Mouse (Mus musculus) left cerebral cortex, adult 18-20 months (tissue): ENCODE data around the gene Mbl2. TPM values are rescaled to one million over a fixed set of nuclear protein-coding genes. Genes with fewer than 3 reads are reported as not detected.
"Not testable (repeated sequence)": the region's sequence is repeated elsewhere in the genome, so short reads cannot be mapped to it uniquely, and the experiment has no call there.

Source experiments
- DNase-seq, 2 experiments: peaks; one replicate each; pipeline ENCODE4 v3.0.0; 2021 to 2022; ENCODE audit warnings: low spot score in 2 of 2, mixed read lengths in 1 of 2
- long read RNA-seq, 2 experiments: library from polyadenylated mRNA; stranded (forward); transcript quantifications; one replicate each; pipeline ENCODE4 v2.0.0; 2021
- total RNA-seq, 2 experiments: library from RNA; stranded (reverse); gene quantifications; 2 replicates each; pipeline ENCODE4 v1.2.3; 2021

The Mbl2 gene
- not detected for total RNA-seq
- long read RNA-seq, experiment 1: 0 reads
- long read RNA-seq, experiment 2: 0 reads

DNA sequence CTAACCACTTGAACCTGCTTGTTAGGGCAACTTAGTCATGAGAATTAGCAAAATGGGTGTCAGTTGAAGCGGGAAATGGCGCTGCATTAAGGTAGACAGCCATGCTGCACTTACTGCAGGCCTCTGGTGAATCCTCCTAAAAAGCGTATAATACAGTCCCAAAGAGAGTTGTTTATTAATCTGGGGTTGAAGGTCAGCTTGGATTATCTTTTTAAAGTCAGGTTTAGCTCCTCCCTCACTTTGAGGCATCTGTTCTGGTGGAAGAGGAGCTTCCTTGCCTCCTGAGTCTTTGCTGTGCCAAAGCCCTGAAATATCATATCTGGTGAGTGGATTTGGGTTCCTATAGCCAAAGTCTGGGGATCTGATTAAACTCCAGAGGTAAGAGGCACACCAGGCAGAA, at the start of gene Mbl2:
Mbl2 (plus strand) TSS at position 252 of the 400 bp plus-strand sequence.
- no peak for DNase-seq

DNA sequence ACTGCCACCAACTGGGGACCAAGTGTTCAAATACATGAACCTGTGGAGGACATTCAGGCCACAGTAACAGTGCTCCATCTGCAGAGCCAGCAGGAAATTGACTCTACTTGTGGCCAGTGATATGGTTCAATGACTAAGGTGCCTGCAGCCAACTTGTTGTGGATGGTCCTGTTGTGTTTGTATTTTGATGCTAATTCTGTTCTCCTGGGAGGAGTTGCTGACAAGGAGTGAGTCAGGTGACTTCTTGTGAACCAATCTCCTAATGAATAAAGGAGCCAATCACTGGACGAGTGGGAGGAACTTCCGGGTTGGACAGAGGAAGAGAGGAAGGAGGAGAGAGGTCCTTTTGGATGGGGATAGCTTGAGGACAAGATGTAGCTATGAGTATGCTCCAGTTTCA, 47.2 kb upstream of the Mbl2 start:
- DNase-seq: no peak

DNA sequence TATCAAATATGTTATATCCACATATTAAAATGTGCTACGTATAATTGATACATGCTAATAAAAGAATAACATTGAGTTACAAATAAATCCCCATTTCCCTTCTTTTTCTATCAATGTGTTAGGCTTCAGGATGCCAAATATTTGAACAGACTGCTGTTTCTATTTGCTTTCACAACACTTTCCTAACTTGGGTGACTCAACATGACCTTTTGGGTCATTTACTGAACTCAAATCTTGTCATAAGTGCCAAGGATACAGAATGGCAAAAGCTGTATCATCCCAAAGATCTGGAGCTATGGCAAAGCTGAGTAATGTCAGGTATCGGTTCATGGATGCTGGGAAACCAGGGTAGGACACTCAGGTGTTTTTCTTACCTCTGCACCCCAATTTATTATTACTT, 45.5 kb upstream of the Mbl2 start:
- DNase-seq: no peak

DNA sequence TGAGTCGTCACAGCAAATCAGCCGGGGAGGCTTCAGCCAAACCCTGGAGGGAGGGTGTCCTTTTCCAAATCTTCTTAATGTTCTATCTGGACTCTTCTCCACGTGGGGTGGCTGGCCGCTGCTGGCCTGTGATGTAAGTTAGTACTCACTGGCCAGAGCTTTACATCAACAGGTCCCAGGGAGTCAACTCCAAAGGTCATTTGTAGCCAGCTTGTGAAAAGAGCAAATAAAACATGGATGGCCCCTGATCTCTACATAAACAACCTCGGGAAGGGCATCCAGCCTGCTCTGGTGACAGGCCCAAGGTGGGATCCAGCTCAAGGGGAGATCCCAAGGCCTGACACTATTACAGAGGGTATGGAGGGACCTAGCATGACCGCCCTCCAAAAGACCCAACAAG, 37.7 kb upstream of the Mbl2 start:
- no peak for DNase-seq

DNA sequence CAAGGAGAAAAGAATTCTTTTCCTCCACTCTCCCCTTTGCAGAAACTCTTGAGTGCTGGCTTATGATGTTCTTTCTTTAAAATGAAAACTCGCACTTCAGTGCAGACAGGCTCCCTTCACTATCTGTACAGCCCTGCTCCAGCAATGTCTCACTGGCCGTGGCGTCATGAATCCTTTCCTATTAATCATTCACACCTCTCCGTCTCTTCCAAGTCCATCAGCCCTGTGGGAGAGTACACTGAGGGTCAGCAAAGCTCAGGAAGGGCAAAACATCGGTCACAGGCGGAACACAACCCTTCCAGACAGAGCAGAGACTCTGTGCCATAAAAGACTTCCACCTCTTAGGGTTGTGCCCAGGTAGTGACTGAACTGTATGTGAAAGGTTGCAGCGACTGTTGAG, 30.6 kb upstream of the Mbl2 start:
- DNase-seq: no peak

DNA sequence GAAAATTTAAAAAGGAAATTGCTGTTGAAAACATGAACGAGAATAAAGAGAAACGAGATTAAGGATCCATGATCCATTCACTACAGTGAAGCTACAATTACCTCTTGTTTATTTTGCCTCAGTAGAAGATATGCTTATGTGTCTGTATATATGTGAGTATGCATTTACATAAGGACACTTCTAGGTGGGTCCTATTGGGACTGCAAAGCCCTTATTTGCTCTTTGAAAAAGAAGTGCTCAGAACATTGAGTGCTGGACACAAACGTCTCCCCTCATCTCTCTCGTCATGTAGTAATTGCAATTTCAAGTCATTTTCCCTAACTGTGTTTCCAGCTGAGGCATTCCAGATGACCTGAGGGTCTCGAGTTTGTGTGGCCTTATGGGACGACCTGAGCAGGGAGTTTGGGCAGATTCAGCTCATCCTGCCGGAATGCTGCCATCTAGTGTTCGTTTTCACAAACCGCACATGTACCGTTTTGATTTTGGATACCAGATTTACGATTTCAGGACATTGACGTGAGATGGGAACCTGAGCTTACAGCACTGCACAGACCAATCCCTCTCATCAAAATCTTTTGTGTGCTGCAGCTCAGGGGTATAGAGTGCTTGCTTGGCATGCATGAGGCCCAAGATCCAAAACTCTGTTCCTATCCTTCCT, 27.5 kb upstream of the Mbl2 start:
- peak; percentile 15 to 50 for DNase-seq

DNA sequence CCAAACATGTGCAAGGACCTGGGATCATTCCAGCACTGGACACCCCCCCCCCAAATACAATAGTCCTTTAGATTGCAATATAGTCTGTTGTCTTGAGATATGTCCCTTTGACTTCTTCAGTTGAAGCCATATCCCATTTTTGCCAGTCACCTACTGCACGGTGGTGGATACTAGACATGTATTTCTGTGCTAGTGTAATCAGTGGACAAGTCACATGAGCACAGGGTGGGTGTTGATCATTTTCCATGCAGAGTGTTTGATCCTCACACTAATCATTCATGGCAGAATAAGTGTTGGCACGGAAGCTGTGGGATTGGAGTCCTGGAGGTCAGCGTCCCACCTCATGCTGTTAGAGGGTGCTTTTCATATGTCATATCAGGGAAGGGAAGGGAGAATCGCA, 26.9 kb upstream of the Mbl2 start:
- DNase-seq: no peak

DNA sequence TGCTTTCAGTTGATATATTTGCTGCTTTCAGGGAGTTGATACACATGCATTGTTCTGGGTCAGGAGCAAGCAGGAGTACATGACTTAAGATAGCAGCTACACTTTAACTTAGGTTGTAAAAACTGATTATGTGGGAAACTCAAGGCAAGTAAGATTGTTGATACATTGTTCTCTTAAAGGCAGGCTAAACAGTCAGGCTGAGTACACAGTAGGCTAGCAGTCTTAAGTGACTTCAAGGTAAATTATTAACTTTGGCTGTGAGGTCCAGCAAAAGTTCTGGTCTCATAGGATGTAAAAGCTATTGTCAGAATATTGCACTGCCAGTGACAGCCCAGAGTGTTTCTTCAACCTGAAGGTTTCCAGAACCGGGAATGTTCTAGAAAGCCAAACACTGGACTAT, 25.8 kb upstream of the Mbl2 start:
- no peak for DNase-seq

DNA sequence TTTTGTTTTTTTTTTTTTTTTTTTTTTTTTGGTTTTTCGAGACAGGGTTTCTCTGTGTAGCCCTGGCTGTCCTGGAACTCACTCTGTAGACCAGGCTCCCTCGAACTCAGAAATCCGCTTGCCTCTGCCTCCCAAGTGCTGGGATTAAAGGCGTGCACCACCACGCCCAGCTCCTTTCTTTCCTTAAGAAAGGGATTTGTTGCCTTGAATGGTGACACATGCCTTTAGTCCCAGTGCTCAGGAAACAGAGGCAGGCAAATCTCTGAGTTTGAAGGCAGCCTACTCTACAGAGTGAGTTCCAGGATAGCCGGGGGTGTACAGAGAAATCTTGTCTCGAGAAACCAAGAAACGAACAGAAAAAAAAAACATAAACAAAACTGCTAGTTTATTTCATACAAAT, 23.7 kb upstream of the Mbl2 start:
- not testable (repeated sequence) for DNase-seq

DNA sequence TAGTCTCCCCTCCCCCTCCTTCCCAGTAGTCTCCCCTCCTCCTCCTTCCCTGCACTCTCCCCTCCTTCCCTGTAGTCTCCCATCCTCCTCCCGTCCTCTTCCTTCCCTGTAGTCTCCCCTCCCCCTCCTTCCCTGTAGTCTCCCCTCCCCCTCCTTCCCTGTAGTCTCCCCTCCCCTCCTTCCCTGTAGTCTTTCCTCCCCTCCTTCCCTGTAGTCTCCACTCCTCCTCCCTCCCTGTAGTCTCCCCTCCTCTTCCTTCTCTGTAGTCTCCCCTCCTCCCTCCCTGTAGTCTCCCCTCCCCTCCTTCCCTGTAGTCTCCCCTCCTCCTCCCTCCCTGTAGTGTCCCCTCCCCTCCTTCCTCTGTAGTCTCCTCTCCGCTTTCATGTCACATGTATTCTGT, 18.7 kb upstream of the Mbl2 start:
- DNase-seq: no peak

DNA sequence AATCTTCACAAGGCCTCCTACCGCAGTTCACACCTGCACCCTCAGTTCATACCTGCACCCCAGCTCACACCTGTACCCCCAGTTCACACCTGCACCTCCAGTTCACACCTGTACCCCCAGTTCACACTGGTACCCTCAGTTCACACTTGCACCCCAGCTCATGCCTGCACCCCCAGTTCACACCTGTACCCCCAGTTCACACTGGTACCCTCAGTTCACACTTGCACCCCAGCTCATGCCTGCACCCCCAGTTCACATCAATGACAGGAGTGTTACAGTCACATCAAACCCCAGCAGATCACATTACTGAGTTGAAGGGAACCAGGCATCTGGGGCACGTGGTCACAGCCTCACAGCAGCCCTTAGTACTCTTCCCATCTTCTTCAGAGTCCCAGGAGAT, 17.0 kb upstream of the Mbl2 start:
- not testable (repeated sequence) for DNase-seq

DNA sequence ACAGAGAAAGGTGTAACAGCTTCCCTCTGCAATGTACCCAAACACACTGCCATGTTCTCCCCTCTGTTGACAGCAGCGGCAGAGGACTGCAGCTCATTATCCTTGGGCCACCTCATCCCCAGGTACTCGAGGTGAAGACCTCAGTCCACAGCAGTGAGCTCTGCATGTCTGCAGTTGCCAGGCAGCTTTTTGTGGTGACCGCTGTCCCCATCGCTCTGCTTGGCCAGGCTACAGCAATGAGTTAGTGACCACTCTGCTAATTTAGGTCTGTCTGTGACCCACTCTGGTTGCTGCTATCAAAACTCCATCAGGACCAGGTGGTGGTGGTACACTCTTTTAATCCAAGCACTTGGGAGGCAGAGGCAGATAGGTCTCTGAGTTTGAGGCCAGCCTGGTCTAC, 16.6 kb upstream of the Mbl2 start:
- DNase-seq: no peak

DNA sequence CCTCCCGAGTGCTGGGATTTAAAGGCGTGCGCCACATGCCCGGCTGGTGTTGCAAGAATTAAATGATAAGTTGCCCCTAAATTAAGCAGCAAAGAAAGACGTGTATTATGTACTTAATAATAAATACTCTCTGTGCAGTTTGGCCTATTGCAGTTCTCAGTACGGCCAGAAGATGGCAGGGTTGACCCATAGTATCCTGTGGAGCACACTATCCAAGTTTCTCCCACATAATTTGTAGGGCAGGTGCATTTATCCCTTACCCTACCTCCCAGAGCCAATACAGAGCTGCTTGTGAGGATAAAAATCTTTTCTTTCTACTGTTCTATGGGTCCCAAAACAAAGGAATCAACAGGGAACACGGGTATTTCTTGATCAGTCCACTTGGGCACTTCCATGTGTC, 15.4 kb upstream of the Mbl2 start:
- peak; percentile 55 to 75 for DNase-seq

DNA sequence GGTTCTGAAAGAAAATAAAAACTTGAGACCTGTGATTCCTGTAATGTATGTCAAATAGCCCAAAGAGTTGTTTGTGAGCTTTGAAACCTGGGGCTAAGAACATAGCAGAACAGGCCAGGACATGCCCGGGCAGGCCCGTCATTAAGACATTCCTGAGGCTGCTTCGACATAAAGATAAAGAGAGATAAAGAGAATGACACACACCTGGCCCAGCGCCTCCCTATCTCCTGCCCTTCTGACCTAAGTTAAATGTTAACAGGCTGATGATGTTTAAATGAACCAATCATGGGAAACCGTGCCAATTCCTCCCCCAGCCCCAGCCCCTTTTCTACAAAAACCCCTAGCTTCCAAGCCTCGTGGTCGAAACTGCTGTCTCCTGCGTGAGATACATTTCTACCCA, 10.1 kb upstream of the Mbl2 start:
- DNase-seq: not testable (repeated sequence)

DNA sequence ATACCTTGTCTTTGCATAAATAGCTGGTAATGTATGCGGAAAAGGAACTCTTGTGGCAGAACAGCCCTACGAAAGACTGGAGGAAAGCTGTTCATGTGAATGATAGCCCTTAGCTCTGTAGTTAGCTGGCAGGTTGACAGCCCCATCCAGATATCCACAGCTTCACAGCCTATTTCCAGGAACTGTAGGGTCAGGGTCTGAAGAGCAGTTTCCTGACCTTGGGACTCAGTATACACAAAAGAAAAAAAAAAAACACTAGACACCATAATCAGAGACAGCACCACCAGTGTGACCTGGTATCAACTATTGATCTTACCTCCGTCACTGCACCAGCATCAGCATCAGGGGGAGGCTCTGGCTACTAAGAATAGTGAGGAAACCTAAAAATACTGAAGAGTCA, 3.3 kb upstream of the Mbl2 start:
- DNase-seq: no peak

DNA sequence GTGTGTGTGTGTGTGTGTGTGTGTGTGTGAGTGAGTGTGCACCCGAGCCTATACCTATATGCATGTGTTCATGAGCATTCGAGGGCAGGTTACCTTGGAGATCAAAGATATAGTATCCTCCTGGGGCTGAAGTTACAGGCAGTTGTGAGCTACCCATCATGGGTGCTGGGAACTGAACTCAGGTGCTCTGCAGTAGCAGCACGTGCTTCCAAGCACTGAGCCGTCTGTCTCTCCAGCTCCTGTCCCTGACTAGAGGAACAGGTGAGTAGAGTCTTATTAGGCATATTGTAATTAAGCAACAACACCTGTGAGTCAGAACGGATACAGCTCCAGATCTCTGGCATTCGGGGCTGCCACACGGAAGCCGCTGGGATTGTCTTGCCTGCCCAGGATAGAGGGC, 1.7 kb downstream of the Mbl2 start:
- DNase-seq: no peak

DNA sequence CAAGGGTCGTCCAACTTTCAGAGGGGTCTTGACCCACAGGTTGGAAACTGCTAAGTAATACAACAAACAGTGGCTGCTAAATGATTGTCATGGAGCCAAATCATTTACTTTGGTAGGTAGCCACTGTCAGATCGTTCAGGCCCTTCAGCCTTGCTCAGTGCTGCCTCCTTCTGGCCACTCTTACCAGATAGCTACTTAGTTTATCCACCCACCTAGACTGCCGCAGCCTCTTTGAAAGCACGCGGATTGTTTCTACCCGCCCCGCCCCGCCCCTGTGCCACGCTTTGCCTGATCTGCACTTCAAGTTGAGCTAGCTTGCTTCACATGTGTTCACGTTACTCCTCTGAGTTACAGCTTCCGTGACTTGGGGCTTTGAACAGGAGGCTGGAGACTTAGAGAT, 14.6 kb downstream of the Mbl2 start:
- DNase-seq: no peak

DNA sequence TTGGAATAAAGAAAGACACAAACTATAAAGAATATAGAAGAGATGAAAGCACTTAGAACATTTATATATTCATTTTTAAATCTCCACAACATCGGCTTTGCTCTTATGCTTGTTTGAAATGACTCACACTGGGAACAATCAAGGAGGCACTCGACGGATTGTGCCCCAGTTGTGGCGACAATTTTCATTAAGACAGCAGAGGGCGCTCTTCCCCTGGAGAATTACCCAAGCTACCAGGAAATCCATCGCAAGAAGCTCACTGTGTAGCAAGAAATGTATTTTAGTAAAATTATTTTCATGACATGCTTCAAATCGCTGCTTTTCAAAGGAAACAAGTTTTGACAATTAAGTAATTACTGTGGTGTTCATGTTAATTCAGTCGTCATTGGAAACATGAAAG, 16.1 kb downstream of the Mbl2 start:
- DNase-seq: peak; percentile 71 to 77

DNA sequence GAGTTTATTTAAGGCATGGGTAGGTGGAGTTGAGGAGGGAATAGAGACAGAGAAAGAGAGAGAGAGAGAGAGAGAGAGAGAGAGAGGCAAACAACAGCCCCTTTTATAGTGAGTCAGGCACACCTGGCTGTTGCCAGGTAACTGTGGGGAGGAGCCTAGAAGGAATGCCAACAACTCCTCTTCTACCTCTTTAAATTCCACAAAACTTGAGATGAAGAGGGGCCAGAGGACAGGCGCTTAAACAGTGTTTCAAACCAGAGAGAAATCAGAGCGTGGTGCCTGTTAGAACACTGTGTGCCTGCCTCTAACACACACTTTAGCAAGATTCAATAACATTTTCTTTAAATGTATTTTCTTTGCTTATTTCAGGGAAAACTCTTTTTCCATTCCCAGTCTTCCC, 19.5 kb downstream of the Mbl2 start:
- DNase-seq: no peak

DNA sequence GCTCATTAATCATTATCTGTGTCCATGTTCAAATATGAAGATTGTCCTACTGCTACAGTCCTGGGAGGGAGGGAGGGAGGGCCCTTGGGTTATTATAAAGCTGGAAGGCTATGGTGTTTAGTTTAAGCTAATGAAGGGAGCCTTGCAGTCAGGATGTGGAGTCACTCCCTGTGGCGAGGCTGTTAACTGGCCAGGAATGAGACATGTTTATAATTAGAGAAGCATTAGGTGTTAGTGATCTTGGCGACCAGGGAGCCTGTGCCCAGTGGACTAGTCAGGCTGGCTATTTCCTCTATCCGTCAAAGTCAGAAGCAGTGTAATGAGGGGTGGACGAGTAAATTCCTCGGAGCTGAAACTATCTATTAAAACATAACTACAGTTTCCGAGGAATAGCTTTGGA, 23.6 kb downstream of the Mbl2 start:
- no peak for DNase-seq

DNA sequence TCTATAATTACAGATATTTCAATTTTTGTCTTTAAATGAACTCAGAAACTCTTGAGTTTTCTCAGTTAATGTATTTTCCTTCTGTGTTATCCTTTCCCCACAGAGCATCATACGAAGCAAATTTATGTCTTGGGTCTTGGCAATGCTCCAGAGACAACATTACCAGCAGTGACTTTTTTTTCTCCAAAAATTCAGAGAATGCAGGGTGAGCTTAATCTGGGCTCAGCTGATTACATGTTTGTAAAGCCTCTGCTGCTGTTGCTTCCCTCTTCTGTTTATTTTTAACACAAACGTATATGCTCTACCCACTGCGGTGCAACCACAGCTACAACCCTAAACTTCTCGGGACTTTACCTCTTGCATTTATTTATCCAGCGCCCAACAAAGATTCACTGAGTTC, 48.4 kb downstream of the Mbl2 start:
- no peak for DNase-seq

DNA sequence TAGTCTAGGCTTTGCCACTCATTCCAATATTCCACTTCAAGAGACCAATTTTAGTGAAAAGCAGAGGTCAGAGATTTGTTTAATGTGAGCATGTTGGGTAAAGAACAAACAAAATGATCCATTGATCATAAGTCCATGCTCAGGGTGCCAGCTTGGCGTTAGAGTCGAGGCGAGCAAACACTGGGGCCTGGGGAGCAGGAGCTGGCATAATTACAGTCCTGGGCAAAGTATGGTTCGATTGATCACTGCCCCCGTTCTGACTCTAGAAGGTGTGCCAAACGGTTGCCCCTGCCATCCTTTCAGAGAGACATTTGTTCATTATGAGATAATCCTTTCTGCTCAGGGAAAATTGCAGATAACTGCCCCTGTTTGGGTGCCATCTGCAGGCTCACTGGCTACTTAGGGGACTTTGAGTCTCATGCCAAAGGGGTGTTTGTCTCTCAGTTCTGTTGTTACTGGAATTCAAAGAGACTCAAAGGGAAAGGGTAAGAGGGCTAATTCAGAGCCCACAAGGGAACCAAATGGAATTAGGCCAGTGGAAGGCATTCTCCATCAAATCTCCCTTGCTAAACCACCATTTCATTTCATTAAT, 55.3 kb downstream of the Mbl2 start:
- DNase-seq: no peak
